Mouse (Mus musculus) neural tube, embryonic 11.5 days (tissue): Measurements from ENCODE around the gene 1110032A03Rik. TPM values are rescaled to one million over a fixed set of nuclear protein-coding genes. Genes with fewer than 3 reads are reported as not detected.

ENCODE experiments used
- ATAC-seq: fragments of 200-750 bp; cut with Nextera tagmentation; 2 replicates; pipeline ENCODE4 v1.8.0; 2017; ENCODE audit warnings: moderate number of reproducible peaks, mild to moderate bottlenecking, moderate TSS enrichment, moderate library complexity; ENCODE audit not compliant: insufficient read depth, low FRiP score, low TSS enrichment
- DNase-seq: peaks from one replicate; pipeline ENCODE4 v3.0.0-alpha.2; 2015; ENCODE audit warnings: low spot score
- H3K27ac ChIP-seq: fragments of 300-500 bp; sonication (generic); 2 replicates; pipeline ENCODE4 v1.5.1; 2014; ENCODE audit warnings: low read depth, mild to moderate bottlenecking, low read length
- H3K27me3 ChIP-seq: fragments of 300-500 bp; sonication (generic); 2 replicates; pipeline ENCODE4 v1.6.1; 2014; ENCODE audit warnings: mild to moderate bottlenecking, low read length, mixed read lengths; ENCODE audit not compliant: control insufficient read depth, insufficient read depth
- H3K36me3 ChIP-seq: fragments of 300-500 bp; sonication (generic); 2 replicates; pipeline ENCODE4 v1.6.1; 2014; ENCODE audit warnings: mild to moderate bottlenecking, low read length, moderate library complexity, mixed read lengths; ENCODE audit not compliant: control insufficient read depth, insufficient read depth
- H3K4me1 ChIP-seq: fragments of 300-500 bp; sonication (generic); 2 replicates; pipeline ENCODE4 v1.6.1; 2014; ENCODE audit warnings: low read length, mixed read lengths; ENCODE audit not compliant: control insufficient read depth, insufficient read depth
- H3K4me2 ChIP-seq: fragments of 300-500 bp; sonication (generic); 2 replicates; pipeline ENCODE4 v1.6.1; 2014; ENCODE audit warnings: low read depth, mild to moderate bottlenecking, moderate library complexity
- H3K4me3 ChIP-seq: fragments of 300-500 bp; sonication (generic); 2 replicates; pipeline ENCODE4 v1.5.1; 2014; ENCODE audit warnings: low read depth, low read length
- H3K9ac ChIP-seq: fragments of 300-500 bp; sonication (generic); 2 replicates; pipeline ENCODE4 v1.6.1; 2014; ENCODE audit warnings: mild to moderate bottlenecking, low read length
- H3K9me3 ChIP-seq: fragments of 300-500 bp; sonication (generic); 2 replicates; pipeline ENCODE4 v1.6.1; 2016; ENCODE audit warnings: low read length; ENCODE audit not compliant: control insufficient read depth
- WGBS: fragments of 180-500 bp; shearing (Covaris S2); extraction: QIAGEN DNeasy Blood & Tissue Kit; methylation state at CpG from one replicate; pipeline ENCODE4 v1.1.7; 2014; 5-methylcytosine and 5-hydroxymethylcytosine counted together
- polyA plus RNA-seq: library from polyadenylated mRNA; unstranded; fragments of >200 nt; fragmentation: Nextera tagmentation; extraction: Ambion mirVana; gene quantifications from 2 replicates; pipeline ENCODE4 v1.2.1, GENCODE M21; 2014

The 1110032A03Rik gene
- polyA plus RNA-seq, 1 experiment from 2014 or later = 34.2 TPM

DNA sequence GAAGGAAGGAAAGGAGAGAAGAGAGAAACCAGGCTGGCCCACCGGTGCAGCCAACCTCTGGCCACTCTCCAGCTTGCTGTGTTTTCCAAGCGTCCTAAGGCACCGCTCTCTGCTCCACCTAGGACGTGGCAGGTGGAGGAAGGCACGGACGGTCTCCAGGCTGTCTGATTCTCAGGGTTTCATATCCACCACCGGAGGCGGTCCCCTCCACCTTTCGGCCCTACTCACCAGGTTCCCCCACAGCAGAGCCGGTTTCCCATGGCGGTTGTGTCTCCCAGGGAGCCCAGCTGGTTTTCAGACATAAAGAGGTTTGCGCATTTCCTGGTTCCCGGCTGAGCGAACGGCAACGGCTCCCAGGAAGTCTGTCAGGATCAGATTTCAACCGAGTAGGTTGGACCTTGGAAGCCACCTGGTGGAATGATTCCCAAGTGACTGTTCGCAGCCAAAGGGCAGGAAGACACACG is 29.1 kb downstream of the 1110032A03Rik start, which contains the start of gene 2310030G06Rik:
Gene 2310030G06Rik, minus strand, starts transcription at position 323 of the 464 bp plus-strand sequence.
- ATAC-seq (no peak), DNase-seq (peak; percentile 51)
- Histone ChIP-seq H3K9me3 (no peaks in the 10 kb centered on the region), H3K4me1 (no peaks in the 10 kb centered on the region), H3K9ac (peak within 1 kb of the TSS; percentile 1; the same call in 1 of the 2 replicates), H3K27ac (no peak within 1 kb of the TSS), H3K4me3 (peak within 1 kb of the TSS; percentile 9; the same call in 1 of the 2 replicates), H3K4me2 (peak within 1 kb of the TSS; percentile 30), H3K27me3 (no peaks in the 10 kb centered on the region), H3K36me3 (no peaks in the 10 kb centered on the region)
- WGBS = 2% methylated on average over 19 of the region's 19 CpGs

DNA sequence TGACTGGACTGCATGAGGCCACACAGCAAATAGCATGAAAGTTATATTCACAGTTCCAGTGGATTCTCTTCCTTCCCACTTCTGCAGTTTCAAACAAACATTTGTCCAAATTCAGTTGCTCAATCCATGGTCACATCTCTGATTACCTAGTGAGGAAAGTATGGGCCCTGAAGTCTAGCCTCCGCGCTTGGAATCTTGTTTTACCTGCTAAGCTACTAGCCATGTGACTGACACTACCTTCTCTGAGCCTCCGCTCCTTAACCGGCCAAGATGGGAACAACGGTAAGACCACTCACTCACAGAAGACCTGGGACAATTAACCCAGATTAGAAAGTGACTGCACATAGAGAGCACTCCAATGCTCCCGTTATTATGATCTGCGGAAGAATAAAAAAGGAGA is 29.5 kb downstream of the 1110032A03Rik start:
- Histone ChIP-seq H3K9ac (peak overlapping the region; percentile 1; the same call in 1 of the 2 replicates), H3K4me2 (peak overlapping the region; percentile 30), H3K27me3 (no peaks in the 10 kb centered on the region), H3K4me1 (no peaks in the 10 kb centered on the region), H3K36me3 (no peaks in the 10 kb centered on the region), H3K9me3 (no peaks in the 10 kb centered on the region), H3K4me3 (peak overlapping the region; percentile 9; the same call in 1 of the 2 replicates), H3K27ac (no peak overlapping the region)
- 12% methylated on average over 7 of the region's 7 CpGs for WGBS
- DNase-seq (no peak), ATAC-seq (no peak)

- Histone ChIP-seq H3K4me1 (no peaks in the 10 kb centered on the region), H3K4me3 (no peak overlapping the region), H3K36me3 (no peaks in the 10 kb centered on the region), H3K27ac (no peak overlapping the region), H3K9ac (no peak overlapping the region), H3K4me2 (no peak overlapping the region), H3K9me3 (no peaks in the 10 kb centered on the region), H3K27me3 (no peaks in the 10 kb centered on the region)
- ATAC-seq (no peak), DNase-seq (no peak)
- 82% methylated on average over 2 of the region's 2 CpGs for WGBS
Observed at GRCm38 (mm10) chr9:50742744-50743143, 32.6 kb downstream of the 1110032A03Rik start.

- Histone ChIP-seq H3K27me3 (no peaks in the 10 kb centered on the region), H3K36me3 (no peaks in the 10 kb centered on the region), H3K9me3 (no peaks in the 10 kb centered on the region), H3K4me1 (no peaks in the 10 kb centered on the region), H3K27ac (no peak overlapping the region), H3K4me3 (no peak overlapping the region), H3K4me2 (no peak overlapping the region), H3K9ac (no peak overlapping the region)
- DNase-seq = no peak
- WGBS = 88% methylated on average over 3 of the region's 3 CpGs
- no peak for ATAC-seq
Observed at GRCm38 (mm10) chr9:50742261-50742660, 33.1 kb downstream of the 1110032A03Rik start.

- Histone ChIP-seq H3K9ac (no peak overlapping the region), H3K4me2 (no peak overlapping the region), H3K27ac (no peak overlapping the region), H3K36me3 (no peaks in the 10 kb centered on the region), H3K4me3 (no peak overlapping the region), H3K27me3 (no peaks in the 10 kb centered on the region), H3K4me1 (no peaks in the 10 kb centered on the region), H3K9me3 (no peaks in the 10 kb centered on the region)
- no peak for DNase-seq
- WGBS = 91% methylated on average over 14 of the region's 14 CpGs
- no peak for ATAC-seq
Observed at GRCm38 (mm10) chr9:50740867-50741784, 34.2 kb downstream of the 1110032A03Rik start.

GRCm38 (mm10) chr9:50738914-50739870 is 36.1 kb downstream of the 1110032A03Rik start, which contains the start of gene Dixdc1:
Gene Dixdc1, minus strand, starts transcription at chr9:50739517.
- peak; percentile 95 for ATAC-seq
- peak; percentile 92 for DNase-seq
- Histone ChIP-seq H3K36me3 (no peaks in the 10 kb centered on the region), H3K4me2 (peak within 1 kb of the TSS; percentile 34), H3K4me1 (no peaks in the 10 kb centered on the region), H3K9ac (no peak within 1 kb of the TSS), H3K4me3 (peak within 1 kb of the TSS; percentile 13; the same call in 1 of the 2 replicates), H3K9me3 (no peaks in the 10 kb centered on the region), H3K27ac (no peak within 1 kb of the TSS), H3K27me3 (no peaks in the 10 kb centered on the region)
- 15% methylated on average over 36 of the region's 36 CpGs for WGBS

DNA sequence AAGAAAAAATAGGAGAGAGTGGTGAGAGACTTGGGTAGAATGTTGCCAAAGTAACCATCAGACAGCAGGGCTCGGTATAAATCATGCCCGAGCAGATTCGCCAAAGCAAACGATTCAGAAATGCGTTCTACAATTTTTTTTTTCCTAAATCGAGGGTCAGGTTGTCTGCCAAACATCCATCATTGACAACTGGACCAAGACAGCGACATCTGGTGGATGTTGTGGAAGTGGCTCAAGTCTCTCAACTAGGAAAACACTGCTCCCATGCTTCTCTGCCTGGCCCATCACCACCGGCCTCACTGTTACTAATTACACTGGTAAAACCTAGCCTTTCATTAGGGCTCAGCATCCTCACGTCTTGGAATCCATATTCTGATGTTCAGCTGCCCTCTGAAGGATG is 40.3 kb downstream of the 1110032A03Rik start:
- WGBS = 5% methylated on average over 9 of the region's 9 CpGs
- no peak overlapping the region for H3K9ac ChIP-seq
- peaks cover 10% of the 10 kb centered on the region; the same call in 1 of the 2 replicates for H3K4me1 ChIP-seq
- 0 out of 2 replicates have a peak overlapping the region, but pooled peaks have one; percentile 10 for H3K4me2 ChIP-seq
- no peak overlapping the region for H3K27ac ChIP-seq
- no peaks in the 10 kb centered on the region for H3K9me3 ChIP-seq
- H3K27me3 ChIP-seq = no peaks in the 10 kb centered on the region
- no peak for ATAC-seq
- H3K36me3 ChIP-seq = no peaks in the 10 kb centered on the region
- DNase-seq = peak; percentile 63
- H3K4me3 ChIP-seq = no peak overlapping the region

- Histone ChIP-seq H3K4me1 (peaks cover 13% of the 10 kb centered on the region; the same call in 1 of the 2 replicates), H3K9ac (no peak overlapping the region), H3K27me3 (no peaks in the 10 kb centered on the region), H3K4me3 (no peak overlapping the region), H3K27ac (0 out of 2 replicates have a peak overlapping the region, but pooled peaks have one; percentile 8), H3K9me3 (no peaks in the 10 kb centered on the region), H3K4me2 (no peak overlapping the region), H3K36me3 (no peaks in the 10 kb centered on the region)
- DNase-seq (peak; percentile 45), ATAC-seq (no peak)
- 7% methylated on average over 4 of the region's 4 CpGs for WGBS
Observed at GRCm38 (mm10) chr9:50732560-50732959, 42.8 kb downstream of the 1110032A03Rik start.
